Mouse (Mus musculus) hindbrain, embryonic 13.5 days (tissue): ENCODE measurements around the gene Rimbp2. TPM values are rescaled to one million over a fixed set of nuclear protein-coding genes. Genes with fewer than 3 reads are reported as not detected.

ENCODE experiments used
- ATAC-seq: fragments of 200-750 bp; cut with Nextera tagmentation; 2 replicates; pipeline ENCODE4 v1.8.0; 2017; ENCODE audit warnings: moderate TSS enrichment; ENCODE audit not compliant: low FRiP score
- H3K27ac ChIP-seq: fragments of 300-500 bp; sonication (generic); 2 replicates; pipeline ENCODE4 v1.5.1; 2015; ENCODE audit warnings: inconsistent platforms, mild to moderate bottlenecking, moderate library complexity
- H3K27me3 ChIP-seq: fragments of 300-500 bp; sonication (generic); 2 replicates; pipeline ENCODE4 v1.6.1; 2015; ENCODE audit warnings: mild to moderate bottlenecking, inconsistent platforms
- H3K36me3 ChIP-seq: fragments of 300-500 bp; sonication (generic); 2 replicates; pipeline ENCODE4 v1.6.1; 2015; ENCODE audit warnings: mild to moderate bottlenecking, inconsistent platforms
- H3K4me1 ChIP-seq: fragments of 300-500 bp; sonication (generic); replicated peaks from 2 replicates; pipeline ENCODE4 v1.6.1; 2015; ENCODE audit warnings: inconsistent platforms
- H3K4me2 ChIP-seq: fragments of 300-500 bp; sonication (generic); 2 replicates; pipeline ENCODE4 v1.6.1; 2015; ENCODE audit warnings: inconsistent platforms, mild to moderate bottlenecking, moderate library complexity
- H3K4me3 ChIP-seq: fragments of 300-500 bp; sonication (generic); 2 replicates; pipeline ENCODE4 v1.5.1; 2015; ENCODE audit warnings: mild to moderate bottlenecking, inconsistent platforms
- H3K9ac ChIP-seq: fragments of 300-500 bp; sonication (generic); 2 replicates; pipeline ENCODE4 v1.6.1; 2015; ENCODE audit warnings: mild to moderate bottlenecking, inconsistent platforms
- H3K9me3 ChIP-seq: fragments of 300-500 bp; sonication (generic); 2 replicates; pipeline ENCODE4 v1.6.1; 2016; ENCODE audit warnings: inconsistent platforms
- WGBS: fragments of 180-500 bp; shearing (Covaris S2); methylation state at CpG from one replicate; pipeline ENCODE4 v1.1.7; 2015; 5-methylcytosine and 5-hydroxymethylcytosine counted together
- polyA plus RNA-seq: library from polyadenylated mRNA; unstranded; fragments of >200 nt; fragmentation: Nextera tagmentation; extraction: Ambion mirVana; gene quantifications from 2 replicates; pipeline ENCODE4 v1.2.1, GENCODE M21; 2015

Rimbp2 gene
- polyA plus RNA-seq, 1 experiment from 2014 or later, result 4.2 TPM

GRCm38 (mm10) chr5:128920112-128920511 lies 33.2 kb downstream of the Rimbp2 start:
- no peak overlapping the region; the same call in 1 of the 2 replicates for H3K27ac ChIP-seq
- H3K9ac ChIP-seq, result no peak overlapping the region; the same call in 1 of the 2 replicates
- no peaks in the 10 kb centered on the region; the same call in 1 of the 2 replicates for H3K36me3 ChIP-seq
- WGBS, result 36% methylated on average over 5 of the region's 5 CpGs
- no peak overlapping the region for H3K4me2 ChIP-seq
- H3K4me1 ChIP-seq, result peaks cover 11% of the 10 kb centered on the region; the same call in 1 of the 2 replicates
- no peaks in the 10 kb centered on the region for H3K9me3 ChIP-seq
- 0 out of 2 replicates have a peak, but pooled peaks cover 2% of the 10 kb centered on the region for H3K27me3 ChIP-seq
- no peak for ATAC-seq
- no peak overlapping the region for H3K4me3 ChIP-seq

DNA sequence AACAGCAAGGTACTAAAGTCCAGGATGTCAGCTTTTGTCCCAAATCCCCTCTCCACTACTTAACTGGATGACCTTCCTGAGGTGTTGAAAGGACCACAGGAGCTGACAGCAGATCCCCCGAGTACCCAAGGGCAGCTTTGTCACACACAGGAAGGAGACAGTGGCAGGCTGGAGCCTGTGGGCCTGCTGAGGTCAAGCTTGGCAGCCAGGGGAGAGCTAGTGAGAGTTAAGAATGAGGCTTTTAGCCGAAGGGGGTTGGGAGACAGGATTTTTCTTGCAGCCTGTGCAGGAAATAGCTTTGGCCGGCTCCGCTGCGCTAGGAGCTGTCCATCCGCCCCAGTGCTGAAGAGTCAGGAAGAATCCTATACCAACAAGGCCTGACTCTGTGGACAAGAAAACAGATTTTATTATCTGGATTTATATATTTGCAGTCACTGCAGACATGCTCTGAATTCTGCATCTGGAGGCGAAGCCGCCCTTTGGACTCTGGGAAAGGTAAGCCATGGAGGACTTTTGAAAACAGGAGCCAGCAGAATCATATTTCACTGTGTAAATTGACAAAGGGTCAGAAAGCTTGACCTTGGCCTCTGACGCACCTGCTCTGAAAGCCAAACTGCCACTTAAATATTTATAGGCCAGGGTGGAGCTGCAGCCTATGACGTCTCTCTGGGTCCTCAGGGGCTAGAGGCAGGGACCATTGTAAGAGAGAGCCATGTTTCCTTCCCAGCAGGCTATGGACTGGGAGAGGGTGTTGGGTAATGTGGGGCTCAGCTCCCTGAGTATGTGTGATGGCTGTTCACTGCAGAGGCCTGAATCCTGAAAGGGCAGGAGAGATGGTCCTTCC lies 35.9 kb downstream of the Rimbp2 start:
- H3K4me1 ChIP-seq, result peaks cover 11% of the 10 kb centered on the region; the same call in 1 of the 2 replicates
- H3K4me3 ChIP-seq, result no peak overlapping the region
- H3K4me2 ChIP-seq, result no peak overlapping the region
- no peaks in the 10 kb centered on the region for H3K9me3 ChIP-seq
- no peaks in the 10 kb centered on the region for H3K27me3 ChIP-seq
- no peaks in the 10 kb centered on the region; the same call in 1 of the 2 replicates for H3K36me3 ChIP-seq
- WGBS, result 21% methylated on average over 10 of the region's 10 CpGs
- no peak overlapping the region for H3K27ac ChIP-seq
- H3K9ac ChIP-seq, result no peak overlapping the region
- no peak for ATAC-seq

GRCm38 (mm10) chr5:128913820-128914219 lies 39.5 kb downstream of the Rimbp2 start:
- Histone ChIP-seq H3K4me2 (no peak overlapping the region), H3K4me3 (no peak overlapping the region), H3K27ac (no peak overlapping the region), H3K4me1 (peaks cover 6% of the 10 kb centered on the region; the same call in 1 of the 2 replicates), H3K9ac (no peak overlapping the region), H3K36me3 (no peaks in the 10 kb centered on the region; the same call in 1 of the 2 replicates), H3K9me3 (no peaks in the 10 kb centered on the region), H3K27me3 (no peaks in the 10 kb centered on the region)
- ATAC-seq, result no peak
- WGBS, result 81% methylated on average over 3 of the region's 3 CpGs

DNA sequence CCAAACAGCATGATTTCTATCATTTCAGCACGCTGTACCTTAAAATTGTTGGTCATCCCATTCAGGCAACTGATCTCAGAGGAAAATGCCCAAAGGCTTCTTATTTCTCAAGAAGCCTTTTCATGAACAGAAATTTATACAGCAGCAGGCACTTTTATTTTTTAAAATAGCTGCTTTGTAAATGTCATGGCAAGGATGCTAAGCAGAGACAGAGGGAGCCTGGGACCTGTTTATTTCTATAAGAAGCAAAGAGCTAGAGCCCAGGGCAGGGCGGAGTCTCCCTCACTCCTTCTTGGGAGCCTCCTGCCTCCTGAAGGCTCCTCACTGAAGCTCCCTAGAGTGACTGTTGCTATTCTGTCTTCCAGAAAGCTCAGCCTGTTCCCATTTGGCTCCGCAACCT lies 40.9 kb downstream of the Rimbp2 start:
- Histone ChIP-seq H3K9me3 (no peaks in the 10 kb centered on the region), H3K4me3 (no peak overlapping the region), H3K9ac (no peak overlapping the region), H3K4me1 (peaks cover under 1% of the 10 kb centered on the region; the same call in 1 of the 2 replicates), H3K27ac (no peak overlapping the region), H3K36me3 (no peaks in the 10 kb centered on the region; the same call in 1 of the 2 replicates), H3K4me2 (no peak overlapping the region), H3K27me3 (no peaks in the 10 kb centered on the region)
- WGBS, result 94% methylated on average over 3 of the region's 3 CpGs
- ATAC-seq, result no peak

- Histone ChIP-seq H3K4me3 (no peak overlapping the region), H3K4me1 (no peaks in the 10 kb centered on the region), H3K27ac (peak overlapping the region; percentile 8; the same call in 1 of the 2 replicates), H3K9me3 (no peaks in the 10 kb centered on the region), H3K4me2 (no peak overlapping the region), H3K9ac (no peak overlapping the region), H3K27me3 (no peaks in the 10 kb centered on the region), H3K36me3 (no peaks in the 10 kb centered on the region)
- no peak for ATAC-seq
- 75% methylated on average over 8 of the region's 9 CpGs for WGBS
Observed at GRCm38 (mm10) chr5:128911593-128911992, 41.7 kb downstream of the Rimbp2 start.

DNA sequence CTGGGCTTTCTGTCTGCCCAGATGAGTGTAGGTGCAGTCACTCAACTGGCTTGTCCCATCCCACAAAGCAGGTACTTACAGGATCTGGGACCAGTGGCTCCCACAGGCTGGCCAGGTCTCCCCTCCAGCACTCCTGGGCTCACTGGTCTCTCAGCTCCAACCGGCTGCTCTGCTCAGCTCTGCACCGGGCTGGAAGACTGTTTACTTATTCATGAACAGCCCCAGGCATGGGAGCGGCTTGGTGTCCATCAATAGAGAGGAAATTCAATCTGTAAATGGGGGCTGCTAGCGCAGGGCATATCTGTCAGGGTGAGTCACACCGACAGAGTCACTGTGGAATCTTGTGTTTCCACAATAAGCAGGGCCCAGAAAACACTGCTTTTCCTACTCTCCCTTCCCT lies 49.2 kb downstream of the Rimbp2 start:
- peak overlapping the region; percentile 75 for H3K27ac ChIP-seq
- no peak overlapping the region for H3K4me3 ChIP-seq
- no peaks in the 10 kb centered on the region for H3K36me3 ChIP-seq
- H3K9ac ChIP-seq, result 0 out of 2 replicates have a peak overlapping the region, but pooled peaks have one; percentile 13
- H3K27me3 ChIP-seq, result no peaks in the 10 kb centered on the region
- no peaks in the 10 kb centered on the region for H3K9me3 ChIP-seq
- WGBS, result 12% methylated on average over 5 of the region's 5 CpGs
- 0 out of 2 replicates have a peak overlapping the region, but pooled peaks have one; percentile 2 for H3K4me2 ChIP-seq
- ATAC-seq, result peak; percentile 59
- peaks cover 38% of the 10 kb centered on the region for H3K4me1 ChIP-seq

DNA sequence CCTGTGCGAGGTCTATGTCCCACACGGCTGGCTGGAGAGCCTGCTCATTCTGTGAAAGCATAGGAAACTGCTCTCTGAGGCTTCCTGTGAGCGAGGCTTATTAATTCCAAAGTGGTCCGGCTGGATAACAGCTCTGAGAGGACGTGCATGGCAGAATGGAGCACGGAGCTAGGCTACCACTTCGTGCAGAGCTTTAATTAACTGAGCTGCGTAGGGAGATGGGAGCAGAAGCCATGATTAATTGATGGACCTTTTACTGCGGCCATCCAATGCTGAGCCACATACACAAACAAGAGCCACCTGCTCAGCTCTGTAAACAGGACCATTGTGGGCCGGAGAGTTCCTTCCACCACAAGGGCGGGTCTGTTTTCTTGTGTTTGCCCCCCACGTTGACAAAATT lies 50.2 kb downstream of the Rimbp2 start:
- peak; percentile 50; the same call in 1 of the 2 replicates for ATAC-seq
- H3K36me3 ChIP-seq, result no peaks in the 10 kb centered on the region
- peak overlapping the region; percentile 75 for H3K27ac ChIP-seq
- no peak overlapping the region for H3K9ac ChIP-seq
- H3K9me3 ChIP-seq, result no peaks in the 10 kb centered on the region
- H3K4me2 ChIP-seq, result 0 out of 2 replicates have a peak overlapping the region, but pooled peaks have one; percentile 2
- H3K4me3 ChIP-seq, result no peak overlapping the region
- peaks cover 38% of the 10 kb centered on the region for H3K4me1 ChIP-seq
- 27% methylated on average over 12 of the region's 12 CpGs for WGBS
- no peaks in the 10 kb centered on the region for H3K27me3 ChIP-seq

GRCm38 (mm10) chr5:128899971-128900370 lies 53.3 kb downstream of the Rimbp2 start:
- WGBS, result 59% methylated on average over 13 of the region's 13 CpGs
- no peaks in the 10 kb centered on the region for H3K27me3 ChIP-seq

DNA sequence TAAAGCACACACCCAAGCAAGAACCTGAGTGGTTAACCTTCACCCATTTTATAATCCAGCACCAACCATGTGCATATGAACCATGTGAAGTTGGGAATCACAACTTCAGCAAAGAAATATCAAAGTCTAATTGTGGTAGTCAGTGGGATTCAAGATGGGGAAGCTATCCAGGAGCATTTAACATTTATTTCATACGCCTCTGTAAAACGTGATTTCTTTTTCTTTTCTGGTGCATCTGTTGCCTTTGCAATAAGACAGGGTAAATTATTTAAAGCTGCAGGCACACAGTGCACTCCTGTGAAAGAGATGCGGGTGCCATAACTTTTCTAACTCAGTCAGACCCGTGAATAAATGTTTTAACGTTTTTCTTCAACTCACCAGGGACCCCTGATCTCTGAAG lies 58.4 kb downstream of the Rimbp2 start:
- Histone ChIP-seq H3K4me1 (0 out of 2 replicates have a peak, but pooled peaks cover 3% of the 10 kb centered on the region), H3K4me2 (no peak overlapping the region), H3K27ac (no peak overlapping the region), H3K27me3 (no peaks in the 10 kb centered on the region), H3K9me3 (no peaks in the 10 kb centered on the region), H3K9ac (no peak overlapping the region), H3K36me3 (no peaks in the 10 kb centered on the region), H3K4me3 (no peak overlapping the region)
- ATAC-seq, result no peak
- 90% methylated on average over 5 of the region's 5 CpGs for WGBS

More at GRCm38 (mm10) chr5:128899971-128900370, 53.3 kb downstream of the Rimbp2 start:
- Histone ChIP-seq H3K9ac (no peak overlapping the region), H3K4me2 (no peak overlapping the region), H3K4me1 (peaks cover 28% of the 10 kb centered on the region), H3K9me3 (no peaks in the 10 kb centered on the region), H3K4me3 (no peak overlapping the region), H3K27ac (no peak overlapping the region), H3K36me3 (no peaks in the 10 kb centered on the region)
- ATAC-seq, result no peak

GRCm38 (mm10) chr5:128887546-128887945 lies 65.7 kb downstream of the Rimbp2 start:
- Histone ChIP-seq H3K27me3 (0 out of 2 replicates have a peak, but pooled peaks cover 3% of the 10 kb centered on the region), H3K9ac (no peak overlapping the region), H3K4me2 (no peak overlapping the region), H3K4me1 (peaks cover 26% of the 10 kb centered on the region), H3K9me3 (no peaks in the 10 kb centered on the region), H3K36me3 (no peaks in the 10 kb centered on the region), H3K27ac (0 out of 2 replicates have a peak overlapping the region, but pooled peaks have one; percentile 24), H3K4me3 (no peak overlapping the region)
- 64% methylated on average over 3 of the region's 3 CpGs for WGBS
- ATAC-seq, result no peak

- Histone ChIP-seq H3K4me2 (no peak overlapping the region), H3K36me3 (no peaks in the 10 kb centered on the region), H3K4me3 (no peak overlapping the region), H3K27ac (no peak overlapping the region), H3K4me1 (peaks cover 26% of the 10 kb centered on the region), H3K27me3 (0 out of 2 replicates have a peak, but pooled peaks cover 3% of the 10 kb centered on the region), H3K9ac (no peak overlapping the region), H3K9me3 (no peaks in the 10 kb centered on the region)
- WGBS, result 90% methylated on average over 5 of the region's 5 CpGs
- no peak for ATAC-seq
Observed at GRCm38 (mm10) chr5:128884320-128884719, 69.0 kb downstream of the Rimbp2 start.

GRCm38 (mm10) chr5:128879092-128879491 lies 74.2 kb downstream of the Rimbp2 start:
- Histone ChIP-seq H3K27ac (no peak overlapping the region), H3K9me3 (no peaks in the 10 kb centered on the region), H3K27me3 (0 out of 2 replicates have a peak, but pooled peaks cover under 1% of the 10 kb centered on the region), H3K9ac (no peak overlapping the region), H3K4me3 (no peak overlapping the region), H3K4me2 (no peak overlapping the region), H3K4me1 (peaks cover 27% of the 10 kb centered on the region), H3K36me3 (no peaks in the 10 kb centered on the region)
- ATAC-seq, result no peak
- 50% methylated on average over 3 of the region's 3 CpGs for WGBS
